Mouse (Mus musculus): ENCODE measurements around the gene Cacna1b. TPM values are rescaled to one million over a fixed set of nuclear protein-coding genes. Genes with fewer than 3 reads are reported as not detected.

Cacna1b gene
- polyA plus RNA-seq, 1 experiment = 12.5 TPM

GRCm38 (mm10) chr2:24560201-24560600 is 202.8 kb downstream of the Cacna1b start:
- no peak for DNase-seq
- H3K27me3 ChIP-seq (ENCODE audit: control insufficient read depth, insufficient read depth, low read length) = no peaks in the 10 kb centered on the region
- H3K27ac ChIP-seq (ENCODE audit: control insufficient read depth, insufficient read depth, low read length) = no peak overlapping the region
- H3K36me3 ChIP-seq (ENCODE audit: control insufficient read depth, insufficient read depth, low read length) = no peaks in the 10 kb centered on the region
- H3K4me1 ChIP-seq (replicated peaks; ENCODE audit: control insufficient read depth, insufficient read depth, low read length) = no peaks in the 10 kb centered on the region
- no peak overlapping the region for H3K4me3 ChIP-seq (ENCODE audit: control insufficient read depth, insufficient read depth, low read length)
- WGBS = 92% methylated on average over 5 of the region's 5 CpGs
- TF ChIP-seq POLR2A (IDR thresholded peaks at IDR 0.05; ENCODE audit: control insufficient read depth, extremely low read depth, insufficient read depth, low read length, poor library complexity) (no peak), CTCF (IDR thresholded peaks at IDR 0.05; ENCODE audit: borderline replicate concordance, control insufficient read depth, extremely low read depth, insufficient read depth, low read length, poor library complexity) (no peak)

GRCm38 (mm10) chr2:24556347-24556746 is 206.6 kb downstream of the Cacna1b start:
- H3K36me3 ChIP-seq (ENCODE audit: control insufficient read depth, insufficient read depth, low read length) = no peaks in the 10 kb centered on the region
- 84% methylated on average over 6 of the region's 6 CpGs for WGBS
- TF ChIP-seq POLR2A (IDR thresholded peaks at IDR 0.05; ENCODE audit: control insufficient read depth, extremely low read depth, insufficient read depth, low read length, poor library complexity) (no peak), CTCF (IDR thresholded peaks at IDR 0.05; ENCODE audit: borderline replicate concordance, control insufficient read depth, extremely low read depth, insufficient read depth, low read length, poor library complexity) (no peak)
- no peak overlapping the region for H3K4me3 ChIP-seq (ENCODE audit: control insufficient read depth, insufficient read depth, low read length)
- DNase-seq = no peak
- no peaks in the 10 kb centered on the region for H3K4me1 ChIP-seq (replicated peaks; ENCODE audit: control insufficient read depth, insufficient read depth, low read length)
- H3K27me3 ChIP-seq (ENCODE audit: control insufficient read depth, insufficient read depth, low read length) = no peaks in the 10 kb centered on the region
- H3K27ac ChIP-seq (ENCODE audit: control insufficient read depth, insufficient read depth, low read length) = no peak overlapping the region

GRCm38 (mm10) chr2:24553962-24554361 is 209.0 kb downstream of the Cacna1b start:
- H3K36me3 ChIP-seq (ENCODE audit: control insufficient read depth, insufficient read depth, low read length) = no peaks in the 10 kb centered on the region
- no peaks in the 10 kb centered on the region for H3K4me1 ChIP-seq (replicated peaks; ENCODE audit: control insufficient read depth, insufficient read depth, low read length)
- 67% methylated on average over 7 of the region's 7 CpGs for WGBS
- H3K27me3 ChIP-seq (ENCODE audit: control insufficient read depth, insufficient read depth, low read length) = no peaks in the 10 kb centered on the region
- TF ChIP-seq CTCF (IDR thresholded peaks at IDR 0.05; ENCODE audit: borderline replicate concordance, control insufficient read depth, extremely low read depth, insufficient read depth, low read length, poor library complexity) (no peak), POLR2A (IDR thresholded peaks at IDR 0.05; ENCODE audit: control insufficient read depth, extremely low read depth, insufficient read depth, low read length, poor library complexity) (no peak)
- H3K4me3 ChIP-seq (ENCODE audit: control insufficient read depth, insufficient read depth, low read length) = no peak overlapping the region
- DNase-seq = no peak
- H3K27ac ChIP-seq (ENCODE audit: control insufficient read depth, insufficient read depth, low read length) = no peak overlapping the region

Other genes with a start within 250 kb of the Cacna1b start
- gene Ehmt1, start 156.5 kb upstream of the Cacna1b start, polyA plus RNA-seq (2012; rRNA removed) = 110 and 113 TPM in 2 replicates
- gene Arrdc1, start 172.1 kb upstream of the Cacna1b start, polyA plus RNA-seq (2012; rRNA removed) = 272 and 315 TPM in 2 replicates
- 11.0 and 14.8 TPM in 2 replicates for gene Zmynd19, start 186.6 kb upstream of the Cacna1b start, polyA plus RNA-seq (2012; rRNA removed)
- gene Dph7, start 199.2 kb upstream of the Cacna1b start, polyA plus RNA-seq (2012; rRNA removed) = 27.2 and 31.2 TPM in 2 replicates
- gene Mrpl41, start 211.9 kb upstream of the Cacna1b start, polyA plus RNA-seq (2012; rRNA removed) = 40.6 and 43.4 TPM in 2 replicates
- gene Pnpla7, start 212.9 kb upstream of the Cacna1b start, polyA plus RNA-seq (2012; rRNA removed) = 52.7 and 53.9 TPM in 2 replicates